Mouse (Mus musculus): ENCODE measurements around the gene Kdelr3. TPM values are rescaled to one million over a fixed set of nuclear protein-coding genes. Genes with fewer than 3 reads are reported as not detected.

Gene Kdelr3
- total and polyA plus RNA-seq, 3 experiments = 0.33 to 7.4 (median 0.94) TPM

DNA sequence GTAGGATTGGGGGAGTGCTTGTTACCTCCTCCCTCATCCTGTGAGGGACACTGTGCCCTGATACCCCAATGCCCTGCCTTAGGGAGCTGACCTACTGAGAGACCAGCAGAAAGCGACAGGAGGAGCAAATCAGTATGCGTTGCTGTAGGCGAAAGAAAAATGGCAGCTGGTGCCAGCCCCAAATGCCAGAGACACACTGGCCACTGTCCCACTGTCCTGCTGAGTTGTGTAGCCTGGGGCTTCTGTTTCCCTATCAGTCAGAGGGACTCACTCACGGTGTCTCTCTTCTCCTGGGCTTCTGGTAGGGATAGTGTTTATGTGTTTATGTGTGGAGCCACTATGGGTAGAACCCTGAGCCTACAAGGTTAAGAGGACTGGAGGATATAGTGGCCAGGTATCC, 1.5 kb downstream of the Kdelr3 start:
- Histone ChIP-seq H3K9ac (ENCODE audit: insufficient read depth, low read depth) (no peak overlapping the region), H3K4me2 (ENCODE audit: insufficient read depth, low read depth, poor library complexity, severe bottlenecking) (no peak overlapping the region), H3K36me3 (replicated peaks in 1 of 2; ENCODE audit: control insufficient read depth in 1 of 2, insufficient read depth in 1 of 2, low read length in 1 of 2) (no peaks in the 10 kb centered on the region), H3K27ac (ENCODE audit: insufficient read depth, low read depth) (no peak overlapping the region), H3K4me1 (ENCODE audit: control insufficient read depth in 1 of 2, insufficient read depth in 2 of 2) (peaks cover 8 to 16% of the 10 kb centered on the region in 2 experiments), H3K27me3 (replicated peaks) (peaks cover 54% of the 10 kb centered on the region), H3K79me2 (replicated peaks; ENCODE audit: control insufficient read depth, extremely low read depth, insufficient read depth, poor library complexity, severe bottlenecking) (no peaks in the 10 kb centered on the region), H3K4me3 (replicated peaks in 1 of 3; ENCODE audit: low read depth in 2 of 3, low read length in 2 of 3, poor library complexity in 1 of 3) (no peak overlapping the region), H3K9me3 (replicated peaks; ENCODE audit: low read length) (peaks cover 4% of the 10 kb centered on the region)
- dilution Hi-C loops (cut with MboI; ENCODE audit: extremely low pct_ligation_motif_present, extremely low pct_unique_long_range_greater_than_20kb, low sequenced_read_pairs) (no loop called here), in situ Hi-C loops (cut with MboI; ENCODE audit: low pct_ligation_motif_present, low pct_unique_long_range_greater_than_20kb, low sequenced_read_pairs) (no loop called here)
- TF ChIP-seq NRF1 (IDR thresholded peaks at IDR 0.05; ENCODE audit: low read depth, low read length) (no peak), PAX5 (IDR thresholded peaks at IDR 0.05; ENCODE audit: low read length) (no peak), POLR2AphosphoS2 (IDR thresholded peaks at IDR 0.05; ENCODE audit: low read depth, low read length) (no peak), ZMIZ1 (IDR thresholded peaks at IDR 0.05; ENCODE audit: low read depth, low read length) (no peak), GABPA (IDR thresholded peaks at IDR 0.05; ENCODE audit: insufficient replicate concordance, low read depth, low read length) (no peak), SIN3A (IDR thresholded peaks at IDR 0.05; ENCODE audit: low read length) (no peak), MAX (IDR thresholded peaks at IDR 0.05; ENCODE audit: low read length) (no peak), KAT2A (IDR thresholded peaks at IDR 0.05; ENCODE audit: insufficient replicate concordance, low read length) (no peak), RCOR1 (conservative IDR thresholded peaks at IDR 0.05; ENCODE audit: low read depth, low read length) (no peak), USF1 (IDR thresholded peaks at IDR 0.05; ENCODE audit: low read depth, low read length) (no peak), SMC3 (IDR thresholded peaks at IDR 0.05; ENCODE audit: low read depth, low read length) (no peak), BHLHE40 (IDR thresholded peaks at IDR 0.05; ENCODE audit: low read depth, low read length) (no peak), UBTF (IDR thresholded peaks at IDR 0.05; ENCODE audit: low read depth, low read length) (no peak), MAZ (IDR thresholded peaks at IDR 0.05; ENCODE audit: low read depth, low read length) (no peak), CHD2 (IDR thresholded peaks at IDR 0.05; ENCODE audit: low read length) (no peak), ZKSCAN1 (IDR thresholded peaks at IDR 0.05; ENCODE audit: borderline replicate concordance, low read depth, low read length) (no peak), EP300 (IDR thresholded peaks at IDR 0.05; ENCODE audit: low read length) (no peak), POLR2A (IDR thresholded peaks at IDR 0.05; ENCODE audit: low read depth, low read length) (no peak), JUND (conservative IDR thresholded peaks at IDR 0.05; ENCODE audit: low read depth, low read length) (no peak), ZNF384 (IDR thresholded peaks at IDR 0.05; ENCODE audit: low read depth, low read length) (no peak)
- no peak for DNase-seq (ENCODE audit: extremely low read depth)

DNA sequence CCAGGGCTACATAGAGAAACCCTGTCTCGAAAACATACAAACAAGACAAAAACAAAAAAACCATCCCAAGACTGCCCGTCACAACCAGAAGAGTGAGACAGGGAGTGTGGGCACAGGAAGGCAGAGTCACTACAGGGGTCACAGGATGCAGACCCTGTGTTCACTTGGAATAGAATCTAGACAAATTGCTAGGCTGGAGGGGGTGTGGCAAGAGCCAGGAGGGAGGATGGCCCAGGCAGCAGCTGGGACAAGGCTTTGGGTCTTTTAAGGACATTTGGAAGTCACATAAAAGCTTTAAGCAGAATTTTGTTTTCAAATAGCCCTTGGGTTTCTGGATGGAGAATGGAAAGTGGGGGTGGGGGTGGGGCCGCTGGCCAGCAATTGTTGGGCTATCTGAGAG, 2.4 kb downstream of the Kdelr3 start:
- Histone ChIP-seq H3K4me2 (ENCODE audit: insufficient read depth, low read depth, poor library complexity, severe bottlenecking) (no peak overlapping the region), H3K27me3 (replicated peaks) (peaks cover 49% of the 10 kb centered on the region), H3K27ac (ENCODE audit: insufficient read depth, low read depth) (no peak overlapping the region), H3K79me2 (replicated peaks; ENCODE audit: control insufficient read depth, extremely low read depth, insufficient read depth, poor library complexity, severe bottlenecking) (no peaks in the 10 kb centered on the region), H3K4me1 (ENCODE audit: control insufficient read depth in 1 of 2, insufficient read depth in 2 of 2) (peaks cover 8 to 16% of the 10 kb centered on the region in 2 experiments), H3K4me3 (replicated peaks in 1 of 3; ENCODE audit: low read depth in 2 of 3, low read length in 2 of 3, poor library complexity in 1 of 3) (no peak overlapping the region), H3K9me3 (replicated peaks; ENCODE audit: low read length) (peaks cover 4% of the 10 kb centered on the region), H3K36me3 (replicated peaks in 1 of 2; ENCODE audit: control insufficient read depth in 1 of 2, insufficient read depth in 1 of 2, low read length in 1 of 2) (peaks cover 0 to 2% of the 10 kb centered on the region in 2 experiments), H3K9ac (ENCODE audit: insufficient read depth, low read depth) (no peak overlapping the region)
- dilution Hi-C loops (cut with MboI; ENCODE audit: extremely low pct_ligation_motif_present, extremely low pct_unique_long_range_greater_than_20kb, low sequenced_read_pairs) = no loop called here
- no peak for DNase-seq (ENCODE audit: extremely low read depth)
- in situ Hi-C loops (cut with MboI; ENCODE audit: low pct_ligation_motif_present, low pct_unique_long_range_greater_than_20kb, low sequenced_read_pairs) = no loop called here
- TF ChIP-seq MAZ (IDR thresholded peaks at IDR 0.05; ENCODE audit: low read depth, low read length) (no peak), ETS1 (conservative IDR thresholded peaks at IDR 0.05; ENCODE audit: low read depth, low read length) (no peak), MXI1 (IDR thresholded peaks at IDR 0.05; ENCODE audit: low read depth, low read length) (no peak), PAX5 (IDR thresholded peaks at IDR 0.05; ENCODE audit: low read length) (no peak), JUN (IDR thresholded peaks at IDR 0.05; ENCODE audit: insufficient read depth, low read depth, low read length) (no peak), EP300 (IDR thresholded peaks at IDR 0.05; ENCODE audit: low read length) (no peak), ZNF384 (IDR thresholded peaks at IDR 0.05; ENCODE audit: low read depth, low read length) (no peak), RCOR1 (conservative IDR thresholded peaks at IDR 0.05; ENCODE audit: low read depth, low read length) (no peak)

Measured in CH12.LX (cell line).